Mouse (Mus musculus) olfactory bulb, adult 2 months (tissue): ENCODE measurements around the gene Egfl7. TPM values are rescaled to one million over a fixed set of nuclear protein-coding genes. Genes with fewer than 3 reads are reported as not detected.

Source experiments
- H3K27ac ChIP-seq: fragments of 200-500 bp; 2 replicates; pipeline ENCODE4 v1.5.1; 2012; ENCODE audit warnings: low read depth, low read length; ENCODE audit not compliant: insufficient read depth
- H3K4me1 ChIP-seq: fragments of 200-500 bp; 2 replicates; pipeline ENCODE4 v1.6.1; 2012; ENCODE audit warnings: low read length; ENCODE audit not compliant: control insufficient read depth, insufficient read depth
- H3K4me3 ChIP-seq: fragments of 200-500 bp; 2 replicates; pipeline ENCODE4 v1.5.1; 2012; ENCODE audit warnings: mild to moderate bottlenecking, low read depth, low read length, moderate library complexity; ENCODE audit not compliant: insufficient read depth
- CTCF ChIP-seq: fragments of 200-500 bp; IDR thresholded peaks from 2 replicates; pipeline ENCODE4 v1.5.1; 2012; ENCODE audit warnings: low read depth, mild to moderate bottlenecking, low read length, moderate library complexity; ENCODE audit not compliant: insufficient read depth
- POLR2A ChIP-seq: fragments of 200-500 bp; IDR thresholded peaks from 2 replicates; pipeline ENCODE4 v1.6.1; 2012; ENCODE audit warnings: mild to moderate bottlenecking, low read depth, low read length, moderate library complexity; ENCODE audit not compliant: insufficient read depth
- WGBS: fragments of 180-500 bp; shearing (Covaris S2); methylation state at CpG from one replicate; pipeline ENCODE4 v1.1.7; 2018; 5-methylcytosine and 5-hydroxymethylcytosine counted together
- polyA plus RNA-seq: library from polyadenylated mRNA; stranded (reverse); fragments of >200 nt; gene quantifications from 2 replicates; pipeline ENCODE4 v1.2.4, GENCODE M21; 2012; ENCODE audit warnings: low replicate concordance; ENCODE audit not compliant: missing spikeins, insufficient read depth, insufficient read length

The Egfl7 gene
- polyA plus RNA-seq, 1 experiment, result not detected

DNA sequence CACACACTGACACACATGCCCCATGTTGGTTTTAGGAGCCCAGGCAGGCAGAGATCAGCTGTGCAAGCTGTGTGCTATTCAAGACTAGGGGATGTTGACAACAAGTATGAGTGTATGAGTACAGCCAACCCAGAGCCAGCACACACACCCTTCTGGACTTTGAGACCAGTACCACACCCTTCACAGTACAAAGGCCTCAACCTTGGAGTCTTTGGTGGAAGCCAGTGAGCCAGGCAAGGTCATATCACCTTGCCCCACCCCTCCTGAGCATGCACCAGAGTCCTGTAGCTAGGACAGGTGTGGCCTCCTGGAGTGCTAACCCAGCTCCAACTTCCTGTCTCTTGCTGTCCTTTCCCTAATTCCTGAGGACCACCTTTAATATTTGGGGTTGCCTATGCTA lies 31.2 kb downstream of the Egfl7 start:
- no peaks in the 10 kb centered on the region for H3K4me1 ChIP-seq
- H3K4me3 ChIP-seq, result no peak overlapping the region
- TF ChIP-seq POLR2A, result no peak
- TF ChIP-seq CTCF, result no peak

DNA sequence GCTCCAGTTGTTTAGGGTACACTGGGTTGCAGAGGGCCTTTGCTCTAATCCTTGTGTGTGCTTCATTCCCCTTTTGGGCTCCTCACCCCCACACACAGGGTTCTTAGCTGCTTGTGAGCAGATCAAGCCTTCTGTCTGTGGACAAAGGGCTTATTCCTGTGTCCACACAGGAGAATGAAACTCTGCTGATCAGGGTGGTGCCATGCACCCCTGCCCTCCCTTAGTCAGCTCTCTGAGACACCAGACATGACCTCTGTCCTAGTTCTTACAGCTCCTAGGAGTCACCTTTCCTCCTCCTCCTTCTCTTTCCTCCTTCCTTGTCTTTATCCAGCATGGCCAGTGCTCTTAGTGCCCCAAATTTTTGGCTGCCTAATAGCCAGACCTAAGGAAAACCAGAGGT lies 32.1 kb downstream of the Egfl7 start:
- H3K27ac ChIP-seq, result no peak overlapping the region
- H3K4me3 ChIP-seq, result no peak overlapping the region
- H3K4me1 ChIP-seq, result no peaks in the 10 kb centered on the region
- TF ChIP-seq CTCF, result no peak
- no peak for TF ChIP-seq POLR2A

More for the DNA sequence above, 31.2 kb downstream of the Egfl7 start:
- H3K27ac ChIP-seq, result no peak overlapping the region

- TF ChIP-seq POLR2A (no peak), CTCF (no peak)
- H3K27ac ChIP-seq, result no peak overlapping the region
- WGBS, result 72% methylated on average over 5 of the region's 5 CpGs
- no peaks in the 10 kb centered on the region for H3K4me1 ChIP-seq
- H3K4me3 ChIP-seq, result no peak overlapping the region
Observed at GRCm38 (mm10) chr2:26614903-26615302, 35.1 kb downstream of the Egfl7 start.

DNA sequence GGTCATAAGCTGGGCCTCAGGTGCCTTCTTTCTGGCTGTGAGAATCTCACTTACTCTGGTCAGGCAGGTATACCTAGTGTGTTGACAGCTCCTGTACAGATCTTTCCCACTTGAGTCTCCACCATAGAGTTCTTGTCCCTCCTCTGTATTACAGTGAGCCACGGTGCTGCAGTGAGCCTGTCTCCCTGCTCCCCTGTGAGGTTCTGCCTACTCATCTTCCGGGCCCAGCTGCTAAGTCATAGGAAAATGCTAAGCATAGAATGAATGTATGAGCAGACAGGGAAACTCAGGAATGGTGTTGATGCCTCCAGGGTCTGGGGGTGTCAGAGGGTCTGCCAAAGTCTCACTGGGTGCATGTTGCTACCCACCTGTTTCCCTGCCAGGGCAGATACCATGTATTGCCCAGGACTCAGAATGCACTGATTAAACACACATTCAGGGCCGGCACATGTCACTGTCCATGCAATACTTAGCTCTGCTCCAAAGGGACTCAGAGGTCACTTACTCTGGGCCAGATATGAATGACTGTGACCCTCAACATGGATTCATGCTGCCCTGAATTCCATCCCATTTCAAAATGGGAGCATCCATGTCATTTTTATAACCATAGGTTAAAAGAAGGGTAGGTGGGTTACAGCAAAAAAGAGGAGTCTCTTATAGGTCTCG lies 35.8 kb downstream of the Egfl7 start:
- H3K27ac ChIP-seq, result no peak overlapping the region
- 81% methylated on average over 4 of the region's 4 CpGs for WGBS
- H3K4me1 ChIP-seq, result no peaks in the 10 kb centered on the region
- TF ChIP-seq POLR2A (no peak), CTCF (no peak)
- H3K4me3 ChIP-seq, result no peak overlapping the region

GRCm38 (mm10) chr2:26617331-26617730 lies 37.5 kb downstream of the Egfl7 start:
- H3K4me1 ChIP-seq, result peaks cover 5% of the 10 kb centered on the region; the same call in 1 of the 2 replicates
- TF ChIP-seq CTCF (no peak), POLR2A (no peak)
- 86% methylated on average over 6 of the region's 6 CpGs for WGBS

DNA sequence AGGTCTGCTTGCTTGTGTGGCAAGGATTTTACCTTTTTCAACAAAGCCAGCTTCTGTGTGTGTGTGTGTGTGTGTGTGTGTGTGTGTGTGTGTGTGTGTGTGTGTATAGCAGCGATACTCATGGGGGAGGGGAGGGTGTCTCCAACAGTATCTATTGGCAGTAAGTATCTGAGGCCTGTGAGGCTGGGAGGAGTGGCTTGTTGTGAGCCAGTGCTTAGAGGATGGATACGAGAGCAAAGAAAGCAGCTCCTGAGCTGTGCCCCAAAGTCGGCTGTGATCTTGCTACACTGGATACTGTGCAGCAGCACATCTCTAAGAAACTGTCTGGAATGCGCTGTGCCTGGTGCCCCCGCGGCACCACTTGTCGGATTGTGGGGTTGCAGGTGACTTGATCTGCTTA lies 38.1 kb downstream of the Egfl7 start:
- 59% methylated on average over 7 of the region's 7 CpGs for WGBS
- Histone ChIP-seq H3K4me1 (peaks cover 5% of the 10 kb centered on the region; the same call in 1 of the 2 replicates), H3K4me3 (no peak overlapping the region), H3K27ac (no peak overlapping the region)
- TF ChIP-seq CTCF (no peak), POLR2A (no peak)

More at GRCm38 (mm10) chr2:26617331-26617730, 37.5 kb downstream of the Egfl7 start:
- no peak overlapping the region for H3K4me3 ChIP-seq
- no peak overlapping the region for H3K27ac ChIP-seq

- H3K27ac ChIP-seq, result no peak overlapping the region
- no peak for TF ChIP-seq CTCF
- no peak for TF ChIP-seq POLR2A
- no peak overlapping the region for H3K4me3 ChIP-seq
- WGBS, result 34% methylated on average over 2 of the region's 2 CpGs
- H3K4me1 ChIP-seq, result peaks cover 5% of the 10 kb centered on the region; the same call in 1 of the 2 replicates
Observed at GRCm38 (mm10) chr2:26621246-26621645, 41.4 kb downstream of the Egfl7 start.

- peaks cover 9% of the 10 kb centered on the region for H3K4me1 ChIP-seq
- 70% methylated on average over 5 of the region's 5 CpGs for WGBS
- TF ChIP-seq CTCF, result no peak
- no peak overlapping the region for H3K4me3 ChIP-seq
- no peak overlapping the region for H3K27ac ChIP-seq
Observed at GRCm38 (mm10) chr2:26622984-26623383, 43.2 kb downstream of the Egfl7 start.

GRCm38 (mm10) chr2:26625419-26625818 lies 45.6 kb downstream of the Egfl7 start:
- Histone ChIP-seq H3K4me3 (no peak overlapping the region), H3K27ac (no peak overlapping the region), H3K4me1 (peaks cover 19% of the 10 kb centered on the region)
- TF ChIP-seq CTCF, result no peak
- TF ChIP-seq POLR2A, result no peak
- WGBS, result 93% methylated on average over 3 of the region's 3 CpGs

- Histone ChIP-seq H3K4me3 (no peak overlapping the region), H3K4me1 (peaks cover 24% of the 10 kb centered on the region), H3K27ac (no peak overlapping the region)
- TF ChIP-seq POLR2A (no peak), CTCF (no peak)
- 74% methylated on average over 3 of the region's 3 CpGs for WGBS
Observed at GRCm38 (mm10) chr2:26626081-26626480, 46.3 kb downstream of the Egfl7 start.
